Mouse (Mus musculus) ES-Bruce4 (cell line): ENCODE data around the gene Slc6a4.
A peak's percentile ranks its signal among the peaks of the same experiment; 100 is the strongest.

ENCODE experiments used
- CTCF ChIP-seq: IDR thresholded peaks from one replicate; pipeline ENCODE4 v1.8.1; 2011; ENCODE audit warnings: low read depth, low read length
- EP300 ChIP-seq: IDR thresholded peaks from 2 replicates; pipeline ENCODE4 v1.6.1; 2011; ENCODE audit warnings: low read depth, low read length; ENCODE audit not compliant: insufficient read depth
- POLR2A ChIP-seq: IDR thresholded peaks from one replicate; pipeline ENCODE4 v1.8.1; 2011; ENCODE audit warnings: low read length; ENCODE audit not compliant: insufficient read depth

DNA sequence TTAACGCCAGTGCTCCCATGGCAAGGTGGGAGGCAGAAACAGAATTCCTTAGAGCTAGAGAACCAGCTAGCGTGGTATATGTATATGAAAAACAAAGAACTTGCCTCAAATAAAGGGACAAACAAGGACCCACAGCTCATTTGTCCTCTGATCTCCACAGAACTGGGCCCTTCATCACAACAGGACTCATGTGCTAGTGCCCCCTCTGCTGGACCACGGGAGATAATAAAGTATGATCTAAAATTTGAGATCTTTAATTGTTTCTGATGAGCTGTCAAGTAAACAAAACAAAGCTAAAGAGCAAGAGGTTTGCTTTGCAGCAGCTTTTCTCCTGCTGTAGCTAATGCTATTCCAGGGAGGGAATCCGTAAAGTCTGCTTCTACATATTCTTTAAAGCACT lies 72.3 kb downstream of the Slc6a4 start:
- TF ChIP-seq CTCF (peak; percentile 18), POLR2A (no peak), EP300 (no peak)
